20 mouse cellular contexts compared by ENCODE assay signal in the genomic region with DNA sequence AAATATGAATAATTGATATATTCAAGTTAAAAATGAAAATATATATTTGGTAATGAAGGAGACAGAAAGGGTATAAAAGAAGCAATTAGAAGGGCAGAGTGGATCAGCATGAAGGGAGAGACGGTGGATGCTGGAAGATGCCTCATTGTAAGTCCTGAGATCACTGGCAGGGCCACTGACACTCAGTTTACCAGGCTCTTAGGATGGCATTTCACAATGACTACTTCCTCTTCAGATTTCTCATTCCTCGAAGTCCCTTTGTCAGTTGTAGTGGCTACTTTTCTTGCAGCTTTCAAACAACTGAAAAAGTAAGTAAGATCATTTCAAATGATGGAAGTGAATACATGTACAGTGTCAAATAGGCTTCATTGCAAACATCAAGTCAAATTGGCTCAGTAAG.
"Had no signal": no experiment of that assay in that cellular context is flagged by ENCODE, and none has a peak within 500 bp of the region (broad histone marks: within the 10 kb centered on the region; RNA-seq: fewer than 3 reads in every experiment).

No protein-coding gene starts in this region.

- H3K9me3 ChIP-seq: megakaryocyte, embryonic 14.5 days; midbrain, embryonic 13.5 days; neural tube, embryonic 13.5 days; neural tube, embryonic 15.5 days; stomach, embryonic 15.5 days had no signal

- H3K27ac ChIP-seq: liver, embryonic 14.5 days; midbrain, embryonic 13.5 days; neural tube, embryonic 13.5 days; neural tube, embryonic 15.5 days; stomach, embryonic 15.5 days; stomach, postnatal 0 days had no signal

- H3K4me2 ChIP-seq: lung, embryonic 14.5 days; midbrain, embryonic 11.5 days; midbrain, embryonic 13.5 days; neural tube, embryonic 13.5 days; neural tube, embryonic 15.5 days; stomach, embryonic 15.5 days had no signal

- H3K4me3 ChIP-seq: megakaryocyte, embryonic 14.5 days; midbrain, embryonic 13.5 days; myocyte; neural tube, embryonic 13.5 days; neural tube, embryonic 15.5 days; stomach, embryonic 15.5 days had no signal

- DNase-seq: lung, adult 18-20 months; lung, embryonic 14.5 days; lung, postnatal 10 days; lung, postnatal 4 days; retina, postnatal 1 day; right cerebral cortex, adult 18-20 months; right cerebral cortex, postnatal 25 days; thymus, adult 2 months; thymus, postnatal 25 days; thymus, postnatal 4 days had no signal

- H3K27me3 ChIP-seq: megakaryocyte, embryonic 14.5 days; midbrain, embryonic 13.5 days; neural tube, embryonic 13.5 days; neural tube, embryonic 15.5 days; stomach, embryonic 15.5 days had no signal

- H3K9ac ChIP-seq: liver, embryonic 14.5 days; lung, embryonic 14.5 days; midbrain, embryonic 13.5 days; neural tube, embryonic 13.5 days; neural tube, embryonic 15.5 days; stomach, embryonic 15.5 days had no signal

- H3K4me1 ChIP-seq: midbrain, embryonic 13.5 days; neural tube, embryonic 13.5 days; neural tube, embryonic 15.5 days; stomach, embryonic 15.5 days had no signal

- ATAC-seq: midbrain, embryonic 13.5 days; midbrain, embryonic 16.5 days had no signal
